Mouse (Mus musculus) adipose tissue, adult 10 weeks (tissue): Measurements from ENCODE around the gene Lrrn4. TPM values are rescaled to one million over a fixed set of nuclear protein-coding genes. Genes with fewer than 3 reads are reported as not detected.

Experiments
- polyA plus RNA-seq: library from polyadenylated mRNA; stranded (reverse); fragments of 350-450 nt; fragmentation: Illumina TruSeq; extraction: RNeasy Lipid Tissue Mini Kit (QIAGEN cat#74804); gene quantifications from one replicate; pipeline ENCODE4 v1.2.3, GENCODE M21; 2014; ENCODE audit warnings: low read depth, low replicate concordance

Gene Lrrn4
- 13.2 TPM for polyA plus RNA-seq

DNA sequence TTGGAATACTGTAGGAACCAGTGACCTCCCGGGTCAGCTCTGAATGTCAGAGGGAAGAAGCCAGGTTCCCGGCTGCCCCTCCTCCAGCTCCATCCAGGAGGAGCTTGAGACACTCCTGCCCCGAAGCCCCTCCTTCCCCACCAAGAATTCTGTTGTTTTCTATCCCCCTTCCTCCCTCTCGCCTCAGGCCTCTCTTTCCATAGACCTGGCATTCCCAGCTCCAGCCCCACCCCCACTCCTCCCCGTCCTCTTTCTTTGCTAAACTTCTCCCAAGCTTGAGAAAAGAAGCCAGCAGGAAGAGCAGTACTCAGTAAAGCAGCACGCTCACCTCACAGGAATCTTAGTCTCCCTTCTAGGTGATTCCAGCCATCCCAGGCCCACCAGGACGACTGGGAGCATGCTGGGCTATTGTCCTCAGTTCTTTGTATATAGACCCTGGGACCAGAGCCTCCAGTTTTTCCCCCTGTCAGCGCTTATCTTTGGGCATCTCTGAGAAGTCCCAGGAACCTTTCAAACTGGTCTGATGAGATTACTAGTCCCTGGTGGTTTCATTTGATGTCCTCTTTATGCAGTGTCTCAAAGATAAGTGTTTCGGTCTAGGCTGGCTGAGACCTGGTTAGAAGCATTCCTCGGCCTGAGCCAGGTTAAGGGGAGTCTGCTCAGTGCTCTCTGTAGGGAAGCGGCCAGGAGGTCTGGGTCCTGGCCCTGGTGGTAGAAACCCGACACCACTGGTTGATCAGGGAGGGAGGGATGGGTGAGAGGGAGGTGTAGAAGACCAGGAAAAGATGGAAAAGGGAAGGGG, at the start of gene Lrrn4:
TSS of gene Lrrn4 (minus strand) at position 48 of the 802 bp plus-strand sequence.

DNA sequence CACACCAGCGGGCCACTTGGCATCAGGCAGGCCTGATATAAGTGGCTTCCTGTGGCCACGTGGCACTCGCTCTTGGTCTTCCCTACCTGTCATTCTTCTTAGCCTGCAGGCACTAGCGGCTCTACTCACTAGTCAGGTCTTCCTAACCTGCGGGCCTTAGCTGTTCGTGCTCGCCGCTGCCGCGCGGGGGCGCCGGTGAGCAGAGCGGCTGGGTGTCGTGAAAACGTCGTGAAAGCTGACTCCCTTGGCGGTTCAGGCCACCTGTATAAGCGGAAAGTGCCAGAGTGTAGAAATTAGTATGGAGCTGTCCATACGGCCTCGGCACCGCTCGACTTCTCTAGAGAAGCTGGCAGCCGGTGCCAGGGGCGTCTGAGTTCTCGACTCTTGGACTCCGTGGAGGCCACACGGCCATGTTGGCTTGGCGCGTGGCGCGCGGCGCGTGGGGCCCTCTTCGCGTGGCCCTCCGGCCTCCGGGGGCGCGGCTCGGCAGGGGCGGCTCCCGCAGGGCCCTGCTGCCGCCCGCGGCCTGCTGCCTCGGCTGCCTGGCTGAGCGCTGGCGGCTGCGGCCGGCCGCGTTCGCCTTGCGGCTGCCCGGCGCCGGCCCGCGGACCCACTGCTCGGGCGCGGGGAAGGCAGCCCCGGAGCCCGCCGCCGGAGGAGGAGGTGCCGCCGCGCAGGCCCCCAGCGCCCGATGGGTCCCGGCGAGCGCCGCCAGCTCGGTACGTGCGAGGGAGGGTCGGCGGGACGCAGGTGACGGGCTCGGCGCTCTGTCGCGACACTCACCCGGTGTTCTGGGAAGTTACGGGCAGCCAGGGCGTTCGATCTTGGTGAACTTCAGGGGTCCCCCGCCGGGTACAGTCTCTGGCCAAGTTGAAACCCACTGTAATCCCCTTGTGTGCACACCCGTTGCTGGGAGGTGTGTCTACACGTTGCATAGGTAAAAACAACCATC, 34.0 kb downstream of the Lrrn4 start, which contains the start of gene Crls1:
TSS of gene Crls1 (plus strand) at position 260 of the 952 bp plus-strand sequence.

Other genes with a start within 250 kb of the Lrrn4 start
- gene Shld1, start 194.0 kb downstream of the Lrrn4 start, polyA plus RNA-seq = 8.6 TPM
- gene Chgb, start 99.6 kb downstream of the Lrrn4 start, polyA plus RNA-seq = 0.25 TPM
- gene Trmt6, start 64.8 kb downstream of the Lrrn4 start, polyA plus RNA-seq = 20.0 TPM
- 3.2 TPM for gene Mcm8, start 64.8 kb downstream of the Lrrn4 start, polyA plus RNA-seq
- gene Crls1, start 34.2 kb downstream of the Lrrn4 start, polyA plus RNA-seq = 38.7 TPM
- 7.1 TPM for gene Fermt1, start 65.0 kb upstream of the Lrrn4 start, polyA plus RNA-seq